Mouse (Mus musculus) thymus, adult 2 months (tissue): ENCODE results near the gene Dnase1l3. TPM values are rescaled to one million over a fixed set of nuclear protein-coding genes. Genes with fewer than 3 reads are reported as not detected.
A peak's percentile ranks its signal among the peaks of the same experiment; 100 is the strongest.

Source experiments
- DNase-seq: peaks from one replicate; pipeline ENCODE4 v3.0.0; 2021
- H3K27ac ChIP-seq: fragments of 200-500 bp; 2 replicates; pipeline ENCODE4 v1.5.1; 2012; ENCODE audit warnings: low read length, control low read depth; ENCODE audit not compliant: control insufficient read depth, insufficient read depth
- H3K27me3 ChIP-seq: fragments of 200-500 bp; 2 replicates; pipeline ENCODE4 v1.6.1; 2012; ENCODE audit warnings: mild to moderate bottlenecking, low read length, moderate library complexity, mixed read lengths; ENCODE audit not compliant: control insufficient read depth, insufficient read depth
- H3K36me3 ChIP-seq: fragments of 200-500 bp; 2 replicates; pipeline ENCODE4 v1.6.1; 2012; ENCODE audit warnings: mild to moderate bottlenecking, low read length, moderate library complexity; ENCODE audit not compliant: control insufficient read depth, insufficient read depth
- H3K4me1 ChIP-seq: fragments of 200-500 bp; replicated peaks from 2 replicates; pipeline ENCODE4 v1.6.1; 2012; ENCODE audit warnings: low read length; ENCODE audit not compliant: control insufficient read depth, insufficient read depth
- H3K4me3 ChIP-seq: fragments of 200-500 bp; 2 replicates; pipeline ENCODE4 v1.5.1; 2012; ENCODE audit warnings: mild to moderate bottlenecking, low read length, control low read depth, moderate library complexity; ENCODE audit not compliant: control insufficient read depth, insufficient read depth
- CTCF ChIP-seq: fragments of 200-500 bp; IDR thresholded peaks from 2 replicates; pipeline ENCODE4 v1.5.1; 2012; ENCODE audit warnings: mild to moderate bottlenecking, control low read depth, low read length, moderate library complexity, borderline replicate concordance; ENCODE audit not compliant: control insufficient read depth, poor library complexity, insufficient read depth; ENCODE audit errors: extremely low read depth
- POLR2A ChIP-seq: fragments of 200-500 bp; IDR thresholded peaks from 2 replicates; pipeline ENCODE4 v1.6.1; 2012; ENCODE audit warnings: mild to moderate bottlenecking, low read length, control low read depth, moderate library complexity; ENCODE audit not compliant: control insufficient read depth, poor library complexity, insufficient read depth; ENCODE audit errors: extremely low read depth
- WGBS: fragments of 180-500 bp; shearing (Covaris S2); methylation state at CpG from one replicate; pipeline ENCODE4 v1.1.7; 2018; 5-methylcytosine and 5-hydroxymethylcytosine counted together
- polyA plus RNA-seq: library from polyadenylated mRNA; depleted of rRNA; stranded (reverse); fragments of >200 nt; gene quantifications from 2 replicates; pipeline ENCODE4 v1.2.3, GENCODE M21; 2012

The Dnase1l3 gene
- polyA plus RNA-seq, 1 experiment, result 27.8 TPM

- no peak overlapping the region for H3K27ac ChIP-seq
- no peak for TF ChIP-seq POLR2A
- DNase-seq, result no peak
- H3K4me1 ChIP-seq, result peaks cover 18% of the 10 kb centered on the region
- WGBS, result 91% methylated on average over 3 of the region's 3 CpGs
- no peaks in the 10 kb centered on the region for H3K36me3 ChIP-seq
- H3K4me3 ChIP-seq, result no peak overlapping the region
- no peaks in the 10 kb centered on the region; the same call in 1 of the 2 replicates for H3K27me3 ChIP-seq
Observed at GRCm38 (mm10) chr14:7999030-7999429, 4.7 kb upstream of the Dnase1l3 start.

GRCm38 (mm10) chr14:7997255-7997696, 2.9 kb upstream of the Dnase1l3 start:
- H3K4me1 ChIP-seq, result peaks cover 7% of the 10 kb centered on the region; the same call in 1 of the 2 replicates
- DNase-seq, result peak; percentile 93
- peak overlapping the region; percentile 23; the same call in 1 of the 2 replicates for H3K4me3 ChIP-seq
- no peaks in the 10 kb centered on the region; the same call in 1 of the 2 replicates for H3K27me3 ChIP-seq
- H3K36me3 ChIP-seq, result no peaks in the 10 kb centered on the region
- no peak for TF ChIP-seq POLR2A
- peak; percentile 87 for TF ChIP-seq CTCF
- WGBS, result 1% methylated on average over 15 of the region's 15 CpGs
- no peak overlapping the region for H3K27ac ChIP-seq

GRCm38 (mm10) chr14:7992158-7992557, 2.2 kb downstream of the Dnase1l3 start:
- Histone ChIP-seq H3K36me3 (no peaks in the 10 kb centered on the region), H3K4me1 (peaks cover 6% of the 10 kb centered on the region; the same call in 1 of the 2 replicates), H3K4me3 (no peak overlapping the region), H3K27ac (no peak overlapping the region), H3K27me3 (no peaks in the 10 kb centered on the region)
- no peak for TF ChIP-seq POLR2A
- WGBS, result 90% methylated on average over 6 of the region's 6 CpGs
- DNase-seq, result no peak

- DNase-seq, result no peak
- H3K27me3 ChIP-seq, result no peaks in the 10 kb centered on the region
- no peaks in the 10 kb centered on the region for H3K36me3 ChIP-seq
- peaks cover 6% of the 10 kb centered on the region; the same call in 1 of the 2 replicates for H3K4me1 ChIP-seq
- H3K27ac ChIP-seq, result no peak overlapping the region
- no peak overlapping the region for H3K4me3 ChIP-seq
- 82% methylated on average over 5 of the region's 5 CpGs for WGBS
- TF ChIP-seq POLR2A (no peak), CTCF (no peak)
Observed at GRCm38 (mm10) chr14:7991108-7991776, 3.1 kb downstream of the Dnase1l3 start.

DNA sequence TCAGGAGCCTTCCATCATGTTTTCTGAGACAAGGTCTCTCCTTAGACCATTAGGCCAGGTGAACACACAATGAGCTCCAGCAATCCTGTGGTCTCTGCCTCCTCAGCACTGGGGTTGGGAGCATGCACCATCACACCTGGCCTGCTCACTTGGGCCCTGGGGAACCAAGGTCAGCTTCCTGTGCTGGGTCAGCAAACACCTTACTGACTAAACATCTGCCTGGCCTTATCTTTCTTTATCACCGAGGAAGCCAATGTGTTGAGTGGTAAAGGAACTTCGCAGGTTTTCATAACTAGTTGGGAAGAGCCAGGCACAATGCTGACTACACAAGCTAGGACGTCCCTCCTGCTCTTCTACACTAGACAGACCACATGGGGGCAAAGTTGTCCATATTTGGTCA, 4.4 kb downstream of the Dnase1l3 start:
- H3K36me3 ChIP-seq, result no peaks in the 10 kb centered on the region
- no peaks in the 10 kb centered on the region for H3K27me3 ChIP-seq
- H3K27ac ChIP-seq, result no peak overlapping the region
- no peak for DNase-seq
- H3K4me3 ChIP-seq, result no peak overlapping the region
- WGBS, result 52% methylated on average over 3 of the region's 3 CpGs
- no peak for TF ChIP-seq POLR2A
- no peak for TF ChIP-seq CTCF
- H3K4me1 ChIP-seq, result peaks cover 6% of the 10 kb centered on the region; the same call in 1 of the 2 replicates

GRCm38 (mm10) chr14:7989371-7989770, 5.0 kb downstream of the Dnase1l3 start:
- TF ChIP-seq CTCF, result no peak
- no peak for TF ChIP-seq POLR2A
- no peak for DNase-seq
- Histone ChIP-seq H3K36me3 (no peaks in the 10 kb centered on the region), H3K27ac (no peak overlapping the region), H3K4me1 (peaks cover 5% of the 10 kb centered on the region; the same call in 1 of the 2 replicates), H3K27me3 (no peaks in the 10 kb centered on the region), H3K4me3 (no peak overlapping the region)
- 97% methylated on average over 1 of the region's 1 CpGs for WGBS

GRCm38 (mm10) chr14:7986913-7987312, 7.5 kb downstream of the Dnase1l3 start:
- Histone ChIP-seq H3K27ac (no peak overlapping the region), H3K36me3 (no peaks in the 10 kb centered on the region), H3K4me3 (no peak overlapping the region), H3K27me3 (no peaks in the 10 kb centered on the region), H3K4me1 (0 out of 2 replicates have a peak, but pooled peaks cover 3% of the 10 kb centered on the region)
- no peak for DNase-seq
- TF ChIP-seq POLR2A, result no peak
- no peak for TF ChIP-seq CTCF
- 69% methylated on average over 6 of the region's 6 CpGs for WGBS
